Mouse (Mus musculus): Measurements from ENCODE around the gene Morn2.

- TF ChIP-seq GATA1 (IDR thresholded peaks at IDR 0.05; ENCODE audit: low read length) (no peak), TAL1 (IDR thresholded peaks at IDR 0.05; ENCODE audit: low read length) (no peak)
Measured at GRCm38 (mm10) chr17:80298844-80299243, 8.8 kb downstream of the Morn2 start.
